Comparison of ENCODE assay signal across 7 mouse cellular contexts in genomic region chr15:81812287-81812686, GRCm38 (mm10). TPM values are rescaled to one million over a fixed set of nuclear protein-coding genes. Genes with fewer than 3 reads are reported as not detected.
DNase-seq lines count a peak whose midpoint lies in the region; ATAC-seq and TF ChIP-seq lines count a peak whose summit lies in the region.

No protein-coding gene starts in this region.

- no peak; the same call in 1 of the 2 replicates for TF ChIP-seq CTCF in liver, adult 2 months (IDR thresholded peaks at IDR 0.05; ENCODE audit: low read depth, low read length)
- no peak for TF ChIP-seq CTCF in intestine, postnatal 0 days (IDR thresholded peaks at IDR 0.05; ENCODE audit: low read depth)
- no peak for TF ChIP-seq CTCF in small intestine, adult 2 months (IDR thresholded peaks at IDR 0.05; ENCODE audit: extremely low read depth, insufficient read length, insufficient replicate concordance, low read depth, low read length)

- no peak for TF ChIP-seq POLR2A in liver, adult 2 months (IDR thresholded peaks at IDR 0.05; ENCODE audit: extremely low read depth, insufficient read depth, low read length)
- TF ChIP-seq POLR2A in small intestine, adult 2 months (IDR thresholded peaks at IDR 0.05; ENCODE audit: low read depth, low read length), result no peak

- peak overlapping the region; percentile 63 for H3K4me3 ChIP-seq in liver, adult 2 months (ENCODE audit: insufficient read depth, low read depth, low read length)
- peak overlapping the region; percentile 67 for H3K4me3 ChIP-seq in embryonic facial prominence, embryonic 14.5 days (ENCODE audit: low read depth, low read length)
- peak overlapping the region; percentile 72 for H3K4me3 ChIP-seq in intestine, postnatal 0 days (ENCODE audit: low read depth, low read length)
- peak overlapping the region; percentile 67 for H3K4me3 ChIP-seq in small intestine, adult 2 months (ENCODE audit: low read depth, low read length)

- peak overlapping the region; percentile 94 for H3K27ac ChIP-seq in liver, adult 2 months (replicated peaks; ENCODE audit: insufficient read depth, low read depth, low read length)
- H3K27ac ChIP-seq in embryonic facial prominence, embryonic 14.5 days (replicated peaks; ENCODE audit: low read depth, low read length), result peak overlapping the region; percentile 11; the same call in 1 of the 2 replicates
- no peak overlapping the region for H3K27ac ChIP-seq in intestine, postnatal 0 days (ENCODE audit: low read depth, low read length)
- 0 out of 2 replicates have a peak overlapping the region, but pooled peaks have one; percentile 25 for H3K27ac ChIP-seq in small intestine, adult 2 months (ENCODE audit: insufficient read depth, low read depth, low read length)

- ATAC-seq in embryonic facial prominence, embryonic 14.5 days (ENCODE audit: low read depth), result no peak
- no peak for ATAC-seq in intestine, postnatal 0 days

- WGBS in liver, adult 2 months, result 9% methylated on average over 3 of the region's 3 CpGs
- 35% methylated on average over 3 of the region's 3 CpGs for WGBS in embryonic facial prominence, embryonic 14.5 days
- 56% methylated on average over 3 of the region's 3 CpGs for WGBS in intestine, postnatal 0 days
- 29% methylated on average over 3 of the region's 3 CpGs for WGBS in small intestine, adult 2 months

- H3K4me2 ChIP-seq in embryonic facial prominence, embryonic 14.5 days (ENCODE audit: low read depth, low read length), result peak overlapping the region; percentile 70
- peak overlapping the region; percentile 93 for H3K4me2 ChIP-seq in intestine, postnatal 0 days (replicated peaks; ENCODE audit: low read depth)

- peaks cover 9% of the 10 kb centered on the region; the same call in 1 of the 2 replicates for H3K79me2 ChIP-seq in liver, adult 2 months (ENCODE audit: control insufficient read depth, insufficient read depth, low read length)

- H3K36me3 ChIP-seq in liver, adult 2 months (ENCODE audit: control insufficient read depth, insufficient read depth, low read length), result peaks cover 22% of the 10 kb centered on the region
- H3K36me3 ChIP-seq in embryonic facial prominence, embryonic 14.5 days (ENCODE audit: control insufficient read depth, insufficient read depth, low read length), result peaks cover 24% of the 10 kb centered on the region
- H3K36me3 ChIP-seq in intestine, postnatal 0 days (ENCODE audit: control insufficient read depth, insufficient read depth), result peaks cover 18% of the 10 kb centered on the region
- H3K36me3 ChIP-seq in small intestine, adult 2 months (ENCODE audit: control insufficient read depth, insufficient read depth, low read length), result peaks cover 23% of the 10 kb centered on the region

- DNase-seq in liver, adult 2 months (ENCODE audit: extremely low read depth, low read depth, low spot score), result peak; percentile 50
- DNase-seq in liver, result no peak
- no peak for DNase-seq in embryonic facial prominence, embryonic 14.5 days (ENCODE audit: low spot score)
- no peak for DNase-seq in layer of hippocampus, postnatal 25 days (ENCODE audit: extremely low spot score in 1 of 2, low spot score in 1 of 2)
- no peak for DNase-seq in urinary bladder, postnatal 14 days (ENCODE audit: low spot score)

- H3K9me3 ChIP-seq in embryonic facial prominence, embryonic 14.5 days (ENCODE audit: control insufficient read depth, low read length), result no peaks in the 10 kb centered on the region
- H3K9me3 ChIP-seq in intestine, postnatal 0 days (ENCODE audit: control insufficient read depth), result no peaks in the 10 kb centered on the region

- H3K4me1 ChIP-seq in liver, adult 2 months (ENCODE audit: control insufficient read depth, insufficient read depth, low read length), result peaks cover 24% of the 10 kb centered on the region
- peaks cover 26% of the 10 kb centered on the region for H3K4me1 ChIP-seq in embryonic facial prominence, embryonic 14.5 days (ENCODE audit: control insufficient read depth, insufficient read depth, low read length)
- 0 out of 2 replicates have a peak, but pooled peaks cover 2% of the 10 kb centered on the region for H3K4me1 ChIP-seq in intestine, postnatal 0 days (replicated peaks; ENCODE audit: control insufficient read depth, insufficient read depth, low read length)
- H3K4me1 ChIP-seq in small intestine, adult 2 months (ENCODE audit: control insufficient read depth, insufficient read depth, insufficient read length, low read length), result peaks cover 6% of the 10 kb centered on the region

- H3K27me3 ChIP-seq in liver, adult 2 months (ENCODE audit: control insufficient read depth, insufficient read depth, low read length), result no peaks in the 10 kb centered on the region
- no peaks in the 10 kb centered on the region for H3K27me3 ChIP-seq in embryonic facial prominence, embryonic 14.5 days (replicated peaks; ENCODE audit: control insufficient read depth, insufficient read depth, low read length)
- H3K27me3 ChIP-seq in intestine, postnatal 0 days (replicated peaks; ENCODE audit: control insufficient read depth, insufficient read depth, low read length), result no peaks in the 10 kb centered on the region
- H3K27me3 ChIP-seq in small intestine, adult 2 months (ENCODE audit: control insufficient read depth, insufficient read depth, low read length), result no peaks in the 10 kb centered on the region

- H3K9ac ChIP-seq in liver, adult 2 months (ENCODE audit: low read depth, low read length), result peak overlapping the region; percentile 93
- peak overlapping the region; percentile 81 for H3K9ac ChIP-seq in embryonic facial prominence, embryonic 14.5 days (ENCODE audit: low read depth, low read length)
- H3K9ac ChIP-seq in intestine, postnatal 0 days (ENCODE audit: low read depth, low read length), result peak overlapping the region; percentile 79; the same call in 1 of the 2 replicates

RNA-seq across cellular contexts. Expression of gene Tef, which starts 10.1 kb away (rescaled TPM):
- 156 and 163 TPM in 2 replicates for total RNA-seq in liver, adult 2 months (2014; rRNA removed)
- 34.6 and 35.0 TPM in 2 replicates for polyA plus RNA-seq in liver, adult 2 months (2012; rRNA removed)
- polyA plus RNA-seq in embryonic facial prominence, embryonic 14.5 days (2014; fragmentation: Nextera tagmentation; extraction: Ambion mirVana), result 25.5 and 29.3 TPM in 2 replicates
- 13.4 and 16.0 TPM in 2 replicates for polyA plus RNA-seq in intestine, postnatal 0 days (2015; fragmentation: Nextera tagmentation; extraction: Ambion mirVana)
- 5.6 and 9.4 TPM in 2 replicates for polyA plus RNA-seq in small intestine, adult 2 months (2012; rRNA removed)
- 100 to 1,000 TPM; 237 to 266 TPM for total RNA-seq in layer of hippocampus, postnatal 25 days (2021)

RNA-seq across cellular contexts. Expression of gene Tob2, which starts 46.3 kb away (rescaled TPM):
- 15.8 and 25.6 TPM in 2 replicates for total RNA-seq in liver, adult 2 months (2014; rRNA removed)
- polyA plus RNA-seq in liver, adult 2 months (2012; rRNA removed), result 20.9 and 21.6 TPM in 2 replicates
- 23.0 and 26.8 TPM in 2 replicates for polyA plus RNA-seq in embryonic facial prominence, embryonic 14.5 days (2014; fragmentation: Nextera tagmentation; extraction: Ambion mirVana)
- 19.8 and 22.1 TPM in 2 replicates for polyA plus RNA-seq in intestine, postnatal 0 days (2015; fragmentation: Nextera tagmentation; extraction: Ambion mirVana)
- polyA plus RNA-seq in small intestine, adult 2 months (2012; rRNA removed), result 14.7 and 33.2 TPM in 2 replicates
- 10 to 100 TPM; 27.7 to 34.1 TPM for total RNA-seq in layer of hippocampus, postnatal 25 days (2021)

RNA-seq across cellular contexts. Expression of gene Phf5a, which starts 59.4 kb away (rescaled TPM):
- 12.3 and 15.6 TPM in 2 replicates for total RNA-seq in liver, adult 2 months (2014; rRNA removed)
- polyA plus RNA-seq in liver, adult 2 months (2012; rRNA removed), result 27.5 and 28.7 TPM in 2 replicates
- polyA plus RNA-seq in embryonic facial prominence, embryonic 14.5 days (2014; fragmentation: Nextera tagmentation; extraction: Ambion mirVana), result 138 and 146 TPM in 2 replicates
- 75.9 and 79.2 TPM in 2 replicates for polyA plus RNA-seq in intestine, postnatal 0 days (2015; fragmentation: Nextera tagmentation; extraction: Ambion mirVana)
- polyA plus RNA-seq in small intestine, adult 2 months (2012; rRNA removed), result 22.6 and 47.0 TPM in 2 replicates
- total RNA-seq in layer of hippocampus, postnatal 25 days (2021), result 10 to 100 TPM; 32.6 to 40.0 TPM

RNA-seq across cellular contexts. Expression of gene Aco2, which starts 59.8 kb away (rescaled TPM):
- total RNA-seq in liver, adult 2 months (2014; rRNA removed), result 170 and 187 TPM in 2 replicates
- 127 TPM in 2 replicates for polyA plus RNA-seq in liver, adult 2 months (2012; rRNA removed)
- polyA plus RNA-seq in embryonic facial prominence, embryonic 14.5 days (2014; fragmentation: Nextera tagmentation; extraction: Ambion mirVana), result 160 and 165 TPM in 2 replicates
- 192 and 209 TPM in 2 replicates for polyA plus RNA-seq in intestine, postnatal 0 days (2015; fragmentation: Nextera tagmentation; extraction: Ambion mirVana)
- 266 and 416 TPM in 2 replicates for polyA plus RNA-seq in small intestine, adult 2 months (2012; rRNA removed)
- 100 to 1,000 TPM; 475 to 495 TPM for total RNA-seq in layer of hippocampus, postnatal 25 days (2021)
